Mouse (Mus musculus) midbrain, embryonic 10.5 days (tissue): ENCODE results near the gene Tyw5. TPM values are rescaled to one million over a fixed set of nuclear protein-coding genes. Genes with fewer than 3 reads are reported as not detected.

Experiments used
- DNase-seq: peaks from one replicate; pipeline ENCODE4 v3.0.0-alpha.2; 2017; ENCODE audit warnings: low spot score
- H3K27ac ChIP-seq: fragments of 300-500 bp; sonication (generic); replicated peaks from 2 replicates; pipeline ENCODE4 v1.5.1; 2016; ENCODE audit warnings: mild to moderate bottlenecking
- H3K27me3 ChIP-seq: fragments of 300-500 bp; sonication (generic); 2 replicates; pipeline ENCODE4 v1.6.1; 2016; ENCODE audit warnings: low read depth, mild to moderate bottlenecking; ENCODE audit not compliant: poor library complexity, severe bottlenecking
- H3K36me3 ChIP-seq: fragments of 300-500 bp; sonication (generic); 2 replicates; pipeline ENCODE4 v1.6.1; 2016; ENCODE audit warnings: mild to moderate bottlenecking, moderate library complexity
- H3K4me1 ChIP-seq: fragments of 300-500 bp; sonication (generic); 2 replicates; pipeline ENCODE4 v1.6.1; 2016
- H3K4me3 ChIP-seq: fragments of 300-500 bp; sonication (generic); 2 replicates; pipeline ENCODE4 v1.5.1; 2016; ENCODE audit warnings: mild to moderate bottlenecking, moderate library complexity
- H3K9me3 ChIP-seq: fragments of 300-500 bp; sonication (generic); replicated peaks from 2 replicates; pipeline ENCODE4 v1.6.1; 2016; ENCODE audit warnings: mild to moderate bottlenecking
- WGBS: fragments of 180-500 bp; shearing (Covaris S2); methylation state at CpG from one replicate; pipeline ENCODE4 v1.1.7; 2016; 5-methylcytosine and 5-hydroxymethylcytosine counted together
- polyA plus RNA-seq: library from polyadenylated mRNA; unstranded; fragments of >200 nt; fragmentation: Nextera tagmentation; extraction: Ambion mirVana; gene quantifications from 2 replicates; pipeline ENCODE4 v1.2.1, GENCODE M21; 2016

Tyw5 gene
- polyA plus RNA-seq, 1 experiment from 2014 or later, result 33.8 TPM

- H3K4me3 ChIP-seq, result no peak overlapping the region
- no peak for DNase-seq
- no peak overlapping the region for H3K27ac ChIP-seq
- H3K4me1 ChIP-seq, result peaks cover 16% of the 10 kb centered on the region
- WGBS, result 96% methylated on average over 2 of the region's 2 CpGs
- no peaks in the 10 kb centered on the region for H3K27me3 ChIP-seq
- peaks cover 4% of the 10 kb centered on the region; the same call in 1 of the 2 replicates for H3K36me3 ChIP-seq
- no peaks in the 10 kb centered on the region for H3K9me3 ChIP-seq
These were observed 31.6 kb downstream of the Tyw5 start for GRCm38 (mm10) chr1:57375276-57375675.

- Histone ChIP-seq H3K4me1 (no peaks in the 10 kb centered on the region), H3K27me3 (no peaks in the 10 kb centered on the region), H3K4me3 (no peak overlapping the region), H3K36me3 (peaks cover 4% of the 10 kb centered on the region; the same call in 1 of the 2 replicates), H3K9me3 (no peaks in the 10 kb centered on the region), H3K27ac (no peak overlapping the region)
- DNase-seq, result no peak
- 87% methylated on average over 4 of the region's 4 CpGs for WGBS
These were observed 36.5 kb downstream of the Tyw5 start for GRCm38 (mm10) chr1:57370451-57370850.

GRCm38 (mm10) chr1:57369111-57369510 lies 37.8 kb downstream of the Tyw5 start:
- H3K27ac ChIP-seq, result no peak overlapping the region
- no peak for DNase-seq
- WGBS, result 86% methylated on average over 4 of the region's 4 CpGs
- no peak overlapping the region for H3K4me3 ChIP-seq
- H3K9me3 ChIP-seq, result no peaks in the 10 kb centered on the region
- peaks cover 4% of the 10 kb centered on the region; the same call in 1 of the 2 replicates for H3K36me3 ChIP-seq
- H3K27me3 ChIP-seq, result no peaks in the 10 kb centered on the region
- no peaks in the 10 kb centered on the region for H3K4me1 ChIP-seq

- Histone ChIP-seq H3K4me1 (no peaks in the 10 kb centered on the region), H3K27me3 (no peaks in the 10 kb centered on the region), H3K9me3 (no peaks in the 10 kb centered on the region), H3K4me3 (no peak overlapping the region), H3K27ac (no peak overlapping the region), H3K36me3 (no peaks in the 10 kb centered on the region)
- 97% methylated on average over 3 of the region's 3 CpGs for WGBS
- DNase-seq, result no peak
These were observed 39.5 kb downstream of the Tyw5 start for GRCm38 (mm10) chr1:57367446-57367845.

- Histone ChIP-seq H3K4me1 (no peaks in the 10 kb centered on the region), H3K27ac (no peak overlapping the region), H3K9me3 (no peaks in the 10 kb centered on the region), H3K27me3 (no peaks in the 10 kb centered on the region), H3K36me3 (no peaks in the 10 kb centered on the region), H3K4me3 (no peak overlapping the region)
- 88% methylated on average over 5 of the region's 5 CpGs for WGBS
- no peak for DNase-seq
These were observed 48.4 kb downstream of the Tyw5 start for GRCm38 (mm10) chr1:57358546-57358945.

GRCm38 (mm10) chr1:57351941-57352340 lies 55.0 kb downstream of the Tyw5 start:
- Histone ChIP-seq H3K36me3 (no peaks in the 10 kb centered on the region), H3K4me3 (no peak overlapping the region), H3K4me1 (peaks cover 6% of the 10 kb centered on the region), H3K9me3 (no peaks in the 10 kb centered on the region), H3K27me3 (no peaks in the 10 kb centered on the region), H3K27ac (no peak overlapping the region)
- 81% methylated on average over 1 of the region's 1 CpGs for WGBS
- DNase-seq, result no peak

- Histone ChIP-seq H3K27ac (no peak overlapping the region), H3K36me3 (no peaks in the 10 kb centered on the region), H3K27me3 (no peaks in the 10 kb centered on the region), H3K9me3 (no peaks in the 10 kb centered on the region), H3K4me1 (peaks cover 20% of the 10 kb centered on the region), H3K4me3 (no peak overlapping the region)
- no peak for DNase-seq
These were observed 59.4 kb downstream of the Tyw5 start for GRCm38 (mm10) chr1:57347487-57347886.

GRCm38 (mm10) chr1:57341197-57341596 lies 65.7 kb downstream of the Tyw5 start:
- H3K9me3 ChIP-seq, result no peaks in the 10 kb centered on the region
- H3K27me3 ChIP-seq, result no peaks in the 10 kb centered on the region
- 13% methylated on average over 2 of the region's 2 CpGs for WGBS
- no peak overlapping the region for H3K27ac ChIP-seq
- DNase-seq, result no peak
- H3K36me3 ChIP-seq, result no peaks in the 10 kb centered on the region
- peaks cover 28% of the 10 kb centered on the region for H3K4me1 ChIP-seq
- no peak overlapping the region for H3K4me3 ChIP-seq

- Histone ChIP-seq H3K4me1 (peaks cover 21% of the 10 kb centered on the region), H3K9me3 (no peaks in the 10 kb centered on the region), H3K4me3 (no peak overlapping the region), H3K27ac (no peak overlapping the region), H3K27me3 (no peaks in the 10 kb centered on the region), H3K36me3 (no peaks in the 10 kb centered on the region)
- 62% methylated on average over 14 of the region's 14 CpGs for WGBS
- no peak for DNase-seq
These were observed 67.6 kb downstream of the Tyw5 start for GRCm38 (mm10) chr1:57339156-57339796.

Other genes with a start within 250 kb of the Tyw5 start
- 9.3 and 9.7 TPM in 2 replicates for gene 1700066M21Rik, start 29.5 kb downstream of the Tyw5 start, polyA plus RNA-seq
- gene Maip1, start 773 bp downstream of the Tyw5 start, polyA plus RNA-seq, result 18.7 and 19.5 TPM in 2 replicates